Mouse (Mus musculus) liver, embryonic 14.5 days (tissue): ENCODE measurements around the gene Lamb3. TPM values are rescaled to one million over a fixed set of nuclear protein-coding genes. Genes with fewer than 3 reads are reported as not detected.

ENCODE experiments used
- ATAC-seq: fragments of 200-750 bp; cut with Nextera tagmentation; 2 replicates; pipeline ENCODE4 v1.8.0; 2017; ENCODE audit warnings: moderate number of reproducible peaks, mild to moderate bottlenecking, moderate library complexity; ENCODE audit not compliant: insufficient read depth
- DNase-seq, 3 experiments: peaks; one replicate each; pipeline ENCODE4 v3.0.0-alpha.2; 2012 to 2013; ENCODE audit warnings: low read depth in 3 of 3, low spot score in 3 of 3
- H3K27ac ChIP-seq: fragments of 300-500 bp; sonication (generic); 2 replicates; pipeline ENCODE4 v1.5.1; 2014; ENCODE audit warnings: moderate library complexity, mild to moderate bottlenecking, control low read depth, inconsistent platforms
- H3K27me3 ChIP-seq: fragments of 300-500 bp; sonication (generic); 2 replicates; pipeline ENCODE4 v1.6.1; 2014; ENCODE audit warnings: mild to moderate bottlenecking, low read length, moderate library complexity; ENCODE audit not compliant: control insufficient read depth, insufficient read depth
- H3K36me3 ChIP-seq: fragments of 300-500 bp; sonication (generic); replicated peaks from 2 replicates; pipeline ENCODE4 v1.6.1; 2014; ENCODE audit warnings: low read depth; ENCODE audit not compliant: control insufficient read depth, insufficient read depth
- H3K4me1 ChIP-seq, 2 experiments: fragments of 200-500 bp in 1 of 2; fragments of 300-500 bp in 1 of 2; sonication (generic) in 1 of 2; replicated peaks; 2 replicates each; pipeline ENCODE4 v1.6.1; 2012 to 2014; ENCODE audit warnings: antibody characterized with exemption in 1 of 2, inconsistent platforms in 1 of 2, low read length in 1 of 2; ENCODE audit not compliant: control insufficient read depth in 2 of 2, insufficient read depth in 2 of 2
- H3K4me2 ChIP-seq: fragments of 300-500 bp; sonication (generic); 2 replicates; pipeline ENCODE4 v1.6.1; 2014; ENCODE audit warnings: low read depth, mild to moderate bottlenecking, control low read depth, moderate library complexity
- H3K4me3 ChIP-seq, 2 experiments: fragments of 200-500 bp in 1 of 2; fragments of 300-500 bp in 1 of 2; sonication (generic) in 1 of 2; 2 replicates each; pipeline ENCODE4 v1.5.1; 2012 to 2014; ENCODE audit warnings: low read depth in 2 of 2, low read length in 2 of 2, mild to moderate bottlenecking in 2 of 2, control low read depth in 1 of 2, inconsistent platforms in 1 of 2, moderate library complexity in 1 of 2; ENCODE audit not compliant: insufficient read depth in 1 of 2
- H3K9ac ChIP-seq: fragments of 300-500 bp; sonication (generic); replicated peaks from 2 replicates; pipeline ENCODE4 v1.6.1; 2014; ENCODE audit warnings: mild to moderate bottlenecking, control low read depth, moderate library complexity
- H3K9me3 ChIP-seq: fragments of 300-500 bp; sonication (generic); 2 replicates; pipeline ENCODE4 v1.6.1; 2016; ENCODE audit warnings: low read length, mixed read lengths; ENCODE audit not compliant: control insufficient read depth
- CTCF ChIP-seq: IDR thresholded peaks from 2 replicates; pipeline ENCODE4 v1.5.1; 2016; ENCODE audit warnings: antibody characterized with exemption, low read depth, control low read depth
- EP300 ChIP-seq: IDR thresholded peaks from 2 replicates; pipeline ENCODE4 v1.6.1; 2016; ENCODE audit warnings: antibody characterized with exemption, low read depth
- WGBS: fragments of 180-500 bp; shearing (Covaris S2); extraction: QIAGEN DNeasy Blood & Tissue Kit; methylation state at CpG from one replicate; pipeline ENCODE4 v1.1.7; 2014; ENCODE audit not compliant: insufficient replicate concordance; 5-methylcytosine and 5-hydroxymethylcytosine counted together
- polyA plus RNA-seq, 2 experiments: library from polyadenylated mRNA; depleted of rRNA in 1 of 2; stranded (reverse) in 1 of 2; unstranded in 1 of 2; fragments of >200 nt; fragmentation: Nextera tagmentation in 1 of 2; extraction: Ambion mirVana in 1 of 2; gene quantifications; 2 replicates each; pipeline versions ENCODE4 v1.2.1 to v1.2.3; 2012 to 2014

Lamb3 gene
- polyA plus RNA-seq, 2 experiments = 0.17 to 0.28 TPM

- peak; percentile 72 for ATAC-seq
- H3K4me3 ChIP-seq = peak within 1 kb of the TSS; percentile 49 to 52
- no peaks in the 10 kb centered on the region for H3K36me3 ChIP-seq
- no peaks in the 10 kb centered on the region for H3K9me3 ChIP-seq
- peaks cover 0 to 12% of the 10 kb centered on the region in 2 experiments; a peak in 2 of 4 replicates for H3K4me1 ChIP-seq
- WGBS = 3% methylated on average over 23 of the region's 23 CpGs
- H3K27me3 ChIP-seq = no peaks in the 10 kb centered on the region
- TF ChIP-seq CTCF = peak; percentile 63
- no peak for TF ChIP-seq EP300
- peak within 1 kb of the TSS; percentile 20; the same call in 1 of the 2 replicates for H3K27ac ChIP-seq
- DNase-seq = peak in 1 of 3 experiments; percentile 29
- H3K9ac ChIP-seq = peak within 1 kb of the TSS; percentile 38
- peak within 1 kb of the TSS; percentile 48 for H3K4me2 ChIP-seq
Measured at GRCm38 (mm10) chr1:193272916-193273601, 65.6 kb downstream of the Lamb3 start, which contains the start of gene G0s2. G0s2 (minus strand) TSS chr1:193273217.

- TF ChIP-seq CTCF = no peak
- no peak for TF ChIP-seq EP300
- WGBS = 46% methylated on average over 8 of the region's 8 CpGs
- H3K9ac ChIP-seq = no peak overlapping the region
- H3K36me3 ChIP-seq = no peaks in the 10 kb centered on the region
- no peak overlapping the region for H3K27ac ChIP-seq
- peak overlapping the region; percentile 28 for H3K4me2 ChIP-seq
- ATAC-seq (peak; percentile 21; the same call in 1 of the 2 replicates), DNase-seq (no peak)
- H3K4me3 ChIP-seq = no peak overlapping the region
- H3K9me3 ChIP-seq = no peaks in the 10 kb centered on the region
- no peaks in the 10 kb centered on the region for H3K27me3 ChIP-seq
- H3K4me1 ChIP-seq = peaks cover 0 to 12% of the 10 kb centered on the region in 2 experiments; a peak in 2 of 4 replicates
Measured at GRCm38 (mm10) chr1:193274407-193275071, 67.0 kb downstream of the Lamb3 start.

DNA sequence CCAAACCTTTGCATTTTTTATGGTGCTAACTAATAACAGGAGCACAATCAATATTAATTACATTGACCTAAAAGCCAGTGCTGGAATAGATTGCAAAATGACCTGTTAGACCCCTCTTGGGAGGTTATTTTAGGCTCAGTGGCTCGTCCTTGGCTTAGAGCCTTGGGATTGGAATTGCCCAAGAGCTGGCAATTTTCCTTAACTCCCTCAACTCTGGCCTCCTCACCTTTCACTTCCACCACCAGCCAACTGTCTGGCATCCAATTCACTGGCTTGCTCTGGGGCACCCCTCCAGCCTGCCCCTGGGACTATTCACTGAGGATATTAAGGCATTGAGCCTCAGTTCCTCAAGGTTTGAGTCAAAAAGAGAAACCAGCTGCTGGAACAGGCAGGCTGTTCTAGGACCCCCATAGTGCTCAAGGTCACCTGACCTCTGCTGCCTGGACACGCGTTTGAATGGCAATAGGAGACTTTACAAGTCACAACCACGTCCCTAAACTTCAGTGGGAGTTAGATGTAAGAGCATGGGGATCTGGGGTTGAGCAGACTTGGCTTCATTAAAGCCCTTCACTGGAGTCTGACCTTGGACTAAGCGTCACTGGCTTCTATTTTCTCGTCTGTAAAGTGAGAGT, 71.0 kb downstream of the Lamb3 start:
- Histone ChIP-seq H3K4me2 (no peak overlapping the region), H3K9ac (no peak overlapping the region), H3K27ac (no peak overlapping the region), H3K9me3 (no peaks in the 10 kb centered on the region), H3K4me3 (no peak overlapping the region), H3K36me3 (no peaks in the 10 kb centered on the region), H3K27me3 (no peaks in the 10 kb centered on the region), H3K4me1 (peaks cover 0 to 7% of the 10 kb centered on the region in 2 experiments; a peak in 1 of 4 replicates)
- no peak for TF ChIP-seq EP300
- TF ChIP-seq CTCF = no peak
- WGBS = 42% methylated on average over 6 of the region's 6 CpGs
- ATAC-seq (no peak), DNase-seq (no peak)

GRCm38 (mm10) chr1:193279492-193279891, 72.0 kb downstream of the Lamb3 start:
- DNase-seq = no peak
- no peak overlapping the region for H3K4me3 ChIP-seq
- H3K9ac ChIP-seq = no peak overlapping the region
- H3K36me3 ChIP-seq = no peaks in the 10 kb centered on the region
- no peak overlapping the region for H3K4me2 ChIP-seq
- no peak overlapping the region for H3K27ac ChIP-seq
- WGBS = 40% methylated on average over 4 of the region's 4 CpGs
- H3K4me1 ChIP-seq = peaks cover 0 to 9% of the 10 kb centered on the region in 2 experiments; a peak in 1 of 4 replicates
- H3K9me3 ChIP-seq = no peaks in the 10 kb centered on the region
- no peaks in the 10 kb centered on the region for H3K27me3 ChIP-seq
- TF ChIP-seq CTCF (no peak), EP300 (no peak)
- ATAC-seq = no peak

DNA sequence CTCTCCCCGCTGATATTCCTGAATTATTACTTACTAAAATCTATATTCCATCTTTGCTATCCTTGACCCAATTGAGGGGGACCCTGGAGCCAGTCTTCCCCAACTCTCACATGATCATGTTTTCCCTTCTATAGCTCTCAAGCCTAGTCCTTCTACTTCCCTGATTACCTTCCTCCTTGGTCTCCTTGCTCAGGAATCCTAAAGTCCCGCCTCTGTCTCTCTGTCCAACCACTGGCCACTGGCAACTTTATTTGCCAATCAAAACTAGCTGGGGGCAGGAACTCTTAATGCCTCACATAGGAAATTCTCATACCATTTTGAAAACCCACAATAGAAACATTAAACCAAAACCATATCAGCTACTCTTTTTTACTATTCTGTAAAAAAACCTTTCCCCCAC, 73.8 kb downstream of the Lamb3 start:
- no peaks in the 10 kb centered on the region for H3K36me3 ChIP-seq
- TF ChIP-seq EP300 (no peak), CTCF (no peak)
- H3K4me2 ChIP-seq = no peak overlapping the region
- H3K9me3 ChIP-seq = no peaks in the 10 kb centered on the region
- H3K9ac ChIP-seq = no peak overlapping the region
- WGBS = 59% methylated on average over 2 of the region's 2 CpGs
- ATAC-seq = no peak
- no peak for DNase-seq
- no peaks in the 10 kb centered on the region for H3K27me3 ChIP-seq
- H3K4me1 ChIP-seq = 0 out of 4 replicates have a peak, but pooled peaks cover 0 to 3% of the 10 kb centered on the region in 2 experiments
- H3K4me3 ChIP-seq = no peak overlapping the region
- H3K27ac ChIP-seq = no peak overlapping the region
